Mouse (Mus musculus) MEL (cell line): ENCODE data around the gene Gm20605.

Experiments used
- CTCF ChIP-seq, 3 experiments: IDR thresholded peaks in 2 of 3; conservative IDR thresholded peaks in 1 of 3; 2 replicates each; pipeline ENCODE4 v1.5.1; 2011 to 2012; ENCODE audit warnings: low read length in 3 of 3, low read depth in 2 of 3, mild to moderate bottlenecking in 2 of 3, improper control_type of control experiment in 1 of 3, inconsistent platforms in 1 of 3, mixed read lengths in 1 of 3, moderate library complexity in 1 of 3; ENCODE audit not compliant: control insufficient read depth in 1 of 3, insufficient read depth in 1 of 3, poor library complexity in 1 of 3, severe bottlenecking in 1 of 3
- E2F4 ChIP-seq: IDR thresholded peaks from 2 replicates; pipeline ENCODE4 v1.6.1; 2011; ENCODE audit warnings: low read depth, low read length, improper control_type of control experiment, borderline replicate concordance
- GABPA ChIP-seq: IDR thresholded peaks from 2 replicates; pipeline ENCODE4 v1.6.1; 2012; ENCODE audit warnings: low read depth, mild to moderate bottlenecking, inconsistent platforms, low read length, improper control_type of control experiment, moderate library complexity
- MAX ChIP-seq: IDR thresholded peaks from 2 replicates; pipeline ENCODE4 v1.6.1; 2011; ENCODE audit warnings: low read length, improper control_type of control experiment
- MXI1 ChIP-seq: IDR thresholded peaks from 2 replicates; pipeline ENCODE4 v1.6.1; 2011; ENCODE audit warnings: mild to moderate bottlenecking, low read depth, low read length, improper control_type of control experiment
- MYB ChIP-seq: IDR thresholded peaks from 2 replicates; pipeline ENCODE4 v1.6.1; 2011; ENCODE audit warnings: mild to moderate bottlenecking, low read depth, low read length, improper control_type of control experiment
- MYC ChIP-seq: IDR thresholded peaks from 2 replicates; pipeline ENCODE4 v1.6.1; 2011; ENCODE audit warnings: low read depth, mild to moderate bottlenecking, low read length, improper control_type of control experiment, moderate library complexity
- POLR2A ChIP-seq, 2 experiments: IDR thresholded peaks; 2 replicates each; pipeline ENCODE4 v1.6.1; 2011 to 2012; ENCODE audit warnings: low read length in 2 of 2, mild to moderate bottlenecking in 2 of 2, control low read depth in 1 of 2, improper control_type of control experiment in 1 of 2, low read depth in 1 of 2, moderate library complexity in 1 of 2; ENCODE audit not compliant: control insufficient read depth in 1 of 2, insufficient read depth in 1 of 2, poor library complexity in 1 of 2
- USF1 ChIP-seq: IDR thresholded peaks from 2 replicates; pipeline ENCODE4 v1.6.1; 2014; ENCODE audit warnings: low read depth, mild to moderate bottlenecking, inconsistent platforms, low read length, improper control_type of control experiment, moderate library complexity
- ZMIZ1 ChIP-seq: IDR thresholded peaks from 2 replicates; pipeline ENCODE4 v1.6.1; 2012; ENCODE audit warnings: low read depth, mild to moderate bottlenecking, inconsistent platforms, low read length, improper control_type of control experiment, moderate library complexity

GRCm38 (mm10) chr5:137685653-137686052 is 56.7 kb downstream of the Gm20605 start:
- TF ChIP-seq POLR2A (IDR thresholded peaks at IDR 0.05; ENCODE audit: control insufficient read depth in 1 of 2, insufficient read depth in 1 of 2, low read depth in 1 of 2, low read length in 2 of 2, poor library complexity in 1 of 2), result no peak
- TF ChIP-seq USF1, result no peak
- TF ChIP-seq E2F4, result no peak
- TF ChIP-seq CTCF (IDR thresholded peaks at IDR 0.05 in 2 of 3, conservative IDR thresholded peaks at IDR 0.05 in 1 of 3; ENCODE audit: control insufficient read depth in 1 of 3, insufficient read depth in 1 of 3, low read depth in 2 of 3, low read length in 3 of 3, poor library complexity in 1 of 3, severe bottlenecking in 1 of 3), result no peak
- no peak for TF ChIP-seq MYB
- TF ChIP-seq ZMIZ1, result no peak
- TF ChIP-seq MAX, result peak; percentile 21; the same call in 1 of the 2 replicates
- no peak; the same call in none of the 2 replicates for TF ChIP-seq MYC
- no peak for TF ChIP-seq GABPA
- peak; percentile 72 for TF ChIP-seq MXI1
